Mouse (Mus musculus) embryonic facial prominence, embryonic 13.5 days (tissue): ENCODE measurements around the gene Gm37240. TPM values are rescaled to one million over a fixed set of nuclear protein-coding genes. Genes with fewer than 3 reads are reported as not detected.

Source experiments
- ATAC-seq: fragments of 200-750 bp; cut with Nextera tagmentation; 2 replicates; pipeline ENCODE4 v1.8.0; 2017; ENCODE audit warnings: low read depth; ENCODE audit not compliant: insufficient number of reproducible peaks, insufficient read depth, low FRiP score, low TSS enrichment
- H3K27ac ChIP-seq: fragments of 300-500 bp; sonication (generic); 2 replicates; pipeline ENCODE4 v1.5.1; 2015; ENCODE audit warnings: moderate library complexity, mild to moderate bottlenecking, inconsistent platforms
- H3K27me3 ChIP-seq: fragments of 300-500 bp; sonication (generic); 2 replicates; pipeline ENCODE4 v1.6.1; 2015; ENCODE audit warnings: mild to moderate bottlenecking, inconsistent platforms
- H3K36me3 ChIP-seq: fragments of 300-500 bp; sonication (generic); 2 replicates; pipeline ENCODE4 v1.6.1; 2015; ENCODE audit warnings: mild to moderate bottlenecking, inconsistent platforms
- H3K4me1 ChIP-seq: fragments of 300-500 bp; sonication (generic); 2 replicates; pipeline ENCODE4 v1.6.1; 2015; ENCODE audit warnings: inconsistent platforms
- H3K4me2 ChIP-seq: fragments of 300-500 bp; sonication (generic); 2 replicates; pipeline ENCODE4 v1.6.1; 2015; ENCODE audit warnings: moderate library complexity, mild to moderate bottlenecking, inconsistent platforms
- H3K4me3 ChIP-seq: fragments of 300-500 bp; sonication (generic); 2 replicates; pipeline ENCODE4 v1.5.1; 2015; ENCODE audit warnings: mild to moderate bottlenecking, inconsistent platforms
- H3K9ac ChIP-seq: fragments of 300-500 bp; sonication (generic); 2 replicates; pipeline ENCODE4 v1.6.1; 2015; ENCODE audit warnings: mild to moderate bottlenecking, inconsistent platforms
- H3K9me3 ChIP-seq: fragments of 300-500 bp; sonication (generic); 2 replicates; pipeline ENCODE4 v1.6.1; 2016; ENCODE audit warnings: inconsistent platforms
- WGBS: fragments of 180-500 bp; shearing (Covaris S2); methylation state at CpG from one replicate; pipeline ENCODE4 v1.1.7; 2015; ENCODE audit warnings: mixed read lengths; 5-methylcytosine and 5-hydroxymethylcytosine counted together
- polyA plus RNA-seq: library from polyadenylated mRNA; unstranded; fragments of >200 nt; fragmentation: Nextera tagmentation; extraction: Ambion mirVana; gene quantifications from 2 replicates; pipeline ENCODE4 v1.2.1, GENCODE M21; 2015

Gene Gm37240
- polyA plus RNA-seq, 1 experiment from 2014 or later: 6.3 TPM

- H3K36me3 ChIP-seq: no peaks in the 10 kb centered on the region
- no peak overlapping the region for H3K27ac ChIP-seq
- H3K27me3 ChIP-seq: no peaks in the 10 kb centered on the region
- H3K4me1 ChIP-seq: peaks cover 19% of the 10 kb centered on the region
- no peaks in the 10 kb centered on the region for H3K9me3 ChIP-seq
- 56% methylated on average over 4 of the region's 4 CpGs for WGBS
- H3K4me3 ChIP-seq: no peak overlapping the region
- H3K4me2 ChIP-seq: no peak overlapping the region
- ATAC-seq: no peak
- no peak overlapping the region for H3K9ac ChIP-seq
Measured at GRCm38 (mm10) chr3:84692647-84693199, 1194.6 kb downstream of the Gm37240 start.

- H3K27me3 ChIP-seq: no peaks in the 10 kb centered on the region
- WGBS: 71% methylated on average over 7 of the region's 7 CpGs
Measured at GRCm38 (mm10) chr3:84690091-84690771, 1197.1 kb downstream of the Gm37240 start.

GRCm38 (mm10) chr3:84689656-84690055, 1197.7 kb downstream of the Gm37240 start:
- Histone ChIP-seq H3K4me1 (no peaks in the 10 kb centered on the region), H3K27ac (no peak overlapping the region), H3K4me2 (no peak overlapping the region), H3K36me3 (no peaks in the 10 kb centered on the region), H3K9ac (no peak overlapping the region), H3K27me3 (no peaks in the 10 kb centered on the region), H3K4me3 (no peak overlapping the region), H3K9me3 (no peaks in the 10 kb centered on the region)
- 56% methylated on average over 2 of the region's 2 CpGs for WGBS
- ATAC-seq: no peak

More at GRCm38 (mm10) chr3:84690091-84690771, 1197.1 kb downstream of the Gm37240 start:
- H3K27ac ChIP-seq: no peak overlapping the region
- no peak for ATAC-seq
- no peaks in the 10 kb centered on the region for H3K4me1 ChIP-seq
- no peak overlapping the region for H3K4me2 ChIP-seq
- H3K36me3 ChIP-seq: no peaks in the 10 kb centered on the region
- no peak overlapping the region for H3K4me3 ChIP-seq
- H3K9me3 ChIP-seq: no peaks in the 10 kb centered on the region
- H3K9ac ChIP-seq: no peak overlapping the region

GRCm38 (mm10) chr3:84688176-84688575, 1199.1 kb downstream of the Gm37240 start:
- Histone ChIP-seq H3K36me3 (no peaks in the 10 kb centered on the region), H3K4me2 (no peak overlapping the region), H3K4me1 (no peaks in the 10 kb centered on the region), H3K9me3 (no peaks in the 10 kb centered on the region), H3K4me3 (no peak overlapping the region), H3K27me3 (no peaks in the 10 kb centered on the region), H3K9ac (no peak overlapping the region), H3K27ac (no peak overlapping the region)
- no peak for ATAC-seq
- 77% methylated on average over 5 of the region's 5 CpGs for WGBS

GRCm38 (mm10) chr3:84687488-84687846, 1199.9 kb downstream of the Gm37240 start:
- Histone ChIP-seq H3K4me1 (no peaks in the 10 kb centered on the region), H3K4me2 (no peak overlapping the region), H3K4me3 (no peak overlapping the region), H3K9ac (no peak overlapping the region), H3K36me3 (no peaks in the 10 kb centered on the region), H3K27ac (no peak overlapping the region), H3K27me3 (no peaks in the 10 kb centered on the region), H3K9me3 (no peaks in the 10 kb centered on the region)
- 43% methylated on average over 2 of the region's 2 CpGs for WGBS
- ATAC-seq: no peak

- no peak overlapping the region for H3K4me2 ChIP-seq
- H3K4me1 ChIP-seq: no peaks in the 10 kb centered on the region
- H3K36me3 ChIP-seq: no peaks in the 10 kb centered on the region
- no peak for ATAC-seq
- H3K4me3 ChIP-seq: no peak overlapping the region
- no peak overlapping the region for H3K9ac ChIP-seq
- no peak overlapping the region for H3K27ac ChIP-seq
- no peaks in the 10 kb centered on the region for H3K9me3 ChIP-seq
- WGBS: 40% methylated on average over 7 of the region's 7 CpGs
- H3K27me3 ChIP-seq: no peaks in the 10 kb centered on the region
Measured at GRCm38 (mm10) chr3:84686799-84687487, 1200.4 kb downstream of the Gm37240 start.

- no peak for ATAC-seq
- H3K9me3 ChIP-seq: no peaks in the 10 kb centered on the region
- 92% methylated on average over 2 of the region's 2 CpGs for WGBS
- H3K4me1 ChIP-seq: no peaks in the 10 kb centered on the region
- H3K9ac ChIP-seq: no peak overlapping the region
- H3K36me3 ChIP-seq: no peaks in the 10 kb centered on the region
- H3K27me3 ChIP-seq: peaks cover 3% of the 10 kb centered on the region; the same call in 1 of the 2 replicates
- no peak overlapping the region for H3K4me2 ChIP-seq
- H3K4me3 ChIP-seq: no peak overlapping the region
- H3K27ac ChIP-seq: no peak overlapping the region
Measured at GRCm38 (mm10) chr3:84686294-84686672, 1201.0 kb downstream of the Gm37240 start.

- Histone ChIP-seq H3K27me3 (peaks cover 3% of the 10 kb centered on the region; the same call in 1 of the 2 replicates), H3K4me2 (no peak overlapping the region), H3K27ac (no peak overlapping the region), H3K36me3 (no peaks in the 10 kb centered on the region), H3K9ac (no peak overlapping the region), H3K4me1 (no peaks in the 10 kb centered on the region), H3K4me3 (no peak overlapping the region), H3K9me3 (no peaks in the 10 kb centered on the region)
- WGBS: 78% methylated on average over 8 of the region's 8 CpGs
- ATAC-seq: no peak
Measured at GRCm38 (mm10) chr3:84685662-84686293, 1201.5 kb downstream of the Gm37240 start.

GRCm38 (mm10) chr3:84683788-84684187, 1203.5 kb downstream of the Gm37240 start:
- no peak overlapping the region for H3K27ac ChIP-seq
- no peaks in the 10 kb centered on the region for H3K36me3 ChIP-seq
- H3K9me3 ChIP-seq: no peaks in the 10 kb centered on the region
- H3K4me3 ChIP-seq: no peak overlapping the region
- ATAC-seq: no peak
- WGBS: 90% methylated on average over 6 of the region's 6 CpGs
- H3K4me1 ChIP-seq: no peaks in the 10 kb centered on the region
- H3K27me3 ChIP-seq: peaks cover 3% of the 10 kb centered on the region; the same call in 1 of the 2 replicates
- no peak overlapping the region for H3K4me2 ChIP-seq
- no peak overlapping the region for H3K9ac ChIP-seq

- H3K4me3 ChIP-seq: no peak overlapping the region
- WGBS: 81% methylated on average over 8 of the region's 8 CpGs
- peaks cover 3% of the 10 kb centered on the region; the same call in 1 of the 2 replicates for H3K27me3 ChIP-seq
- H3K27ac ChIP-seq: no peak overlapping the region
- H3K9ac ChIP-seq: no peak overlapping the region
- H3K36me3 ChIP-seq: no peaks in the 10 kb centered on the region
- no peaks in the 10 kb centered on the region for H3K9me3 ChIP-seq
- ATAC-seq: no peak
- no peaks in the 10 kb centered on the region for H3K4me1 ChIP-seq
- H3K4me2 ChIP-seq: no peak overlapping the region
Measured at GRCm38 (mm10) chr3:84681699-84682098, 1205.6 kb downstream of the Gm37240 start.

GRCm38 (mm10) chr3:84680062-84680461, 1207.3 kb downstream of the Gm37240 start:
- Histone ChIP-seq H3K9me3 (no peaks in the 10 kb centered on the region), H3K27me3 (peaks cover 3% of the 10 kb centered on the region; the same call in 1 of the 2 replicates), H3K4me1 (no peaks in the 10 kb centered on the region), H3K27ac (no peak overlapping the region), H3K4me2 (no peak overlapping the region), H3K36me3 (no peaks in the 10 kb centered on the region), H3K9ac (no peak overlapping the region), H3K4me3 (no peak overlapping the region)
- 87% methylated on average over 7 of the region's 7 CpGs for WGBS
- no peak for ATAC-seq
